Mouse (Mus musculus) cerebellum, adult 9-11 months (tissue): ENCODE results near the gene Synpo2.
A peak's percentile ranks its signal among the peaks of the same experiment; 100 is the strongest.

Source experiments
- DNase-seq: peaks from one replicate; pipeline ENCODE4 v3.0.0; 2022

Gene Synpo2

GRCm38 (mm10) chr3:123201798-123202197, 34.2 kb downstream of the Synpo2 start:
- no peak for DNase-seq

DNA sequence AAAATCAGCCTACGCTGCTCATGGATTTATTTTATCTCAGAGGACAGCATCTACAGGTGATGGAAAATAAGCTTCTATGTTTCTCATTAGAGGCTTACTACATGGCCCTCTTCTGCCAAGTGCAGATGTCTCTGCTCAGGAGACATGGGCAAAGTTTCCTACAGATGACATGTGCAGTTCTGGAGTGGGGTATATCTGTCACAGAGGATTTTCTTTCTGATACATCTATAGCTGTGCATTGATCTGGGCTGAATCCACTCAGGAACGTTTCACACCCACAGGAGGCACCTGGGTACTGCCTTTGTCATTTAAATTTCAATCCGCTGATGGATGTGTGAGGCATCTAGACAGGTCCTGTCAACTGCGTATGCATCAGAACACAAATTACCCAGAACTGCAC, 42.2 kb downstream of the Synpo2 start:
- no peak for DNase-seq

DNA sequence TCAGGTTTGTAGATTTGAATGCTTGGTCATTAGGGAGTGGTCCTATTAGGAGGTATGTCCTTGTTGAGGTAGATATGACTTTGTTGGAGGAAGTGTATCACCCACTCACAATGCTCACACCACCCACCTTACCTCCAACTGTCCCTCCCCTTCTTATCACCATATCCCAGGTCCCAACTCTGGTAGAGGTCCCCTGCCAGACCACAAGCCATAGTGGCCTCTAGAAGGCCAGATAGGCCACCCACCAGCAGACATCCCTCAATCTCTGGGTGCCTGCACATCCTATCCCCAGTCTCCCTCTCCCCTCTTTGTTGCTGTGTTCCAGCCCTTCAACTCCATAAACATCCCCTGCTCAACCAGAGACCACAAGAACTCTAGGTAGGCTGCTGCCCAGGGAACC, 44.3 kb downstream of the Synpo2 start:
- no peak for DNase-seq

DNA sequence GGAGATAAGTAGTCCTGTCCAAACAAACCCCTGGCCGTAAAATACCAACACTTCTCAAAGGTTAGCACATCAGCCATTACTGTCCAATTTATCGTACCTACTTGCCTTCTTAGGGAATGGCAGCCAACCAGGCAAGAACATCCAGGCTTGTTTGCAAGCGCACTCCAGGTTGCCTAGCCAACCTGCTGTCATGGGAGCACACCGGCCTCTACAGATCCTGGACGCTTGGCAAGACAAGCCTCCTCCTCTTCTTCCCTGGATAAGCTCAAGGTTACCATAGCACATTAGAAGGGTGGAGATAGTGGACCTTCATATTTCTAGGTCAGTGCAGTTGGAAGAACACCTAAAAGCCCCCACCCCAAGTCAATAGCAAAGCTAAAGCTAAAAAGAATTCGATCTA, 45.6 kb downstream of the Synpo2 start:
- DNase-seq, result no peak

DNA sequence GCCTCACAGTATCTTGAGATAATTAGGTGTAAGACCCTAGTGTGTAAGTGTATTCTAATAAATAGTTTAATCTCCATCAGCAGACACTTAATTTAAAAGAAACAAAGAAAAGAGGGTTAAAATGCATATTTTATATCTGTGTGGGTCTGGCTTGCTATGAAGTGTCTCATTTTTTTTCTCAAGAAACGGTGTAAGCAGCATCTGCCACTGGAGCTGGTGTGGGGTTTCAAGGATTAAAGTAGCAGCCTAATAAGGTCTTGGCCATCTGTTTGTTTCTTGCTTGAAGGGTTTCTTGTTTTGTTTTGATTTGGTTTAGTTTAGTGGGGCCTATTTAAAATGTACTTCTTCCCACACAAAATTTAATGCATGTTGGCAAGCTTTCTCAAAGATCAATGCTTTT, 46.1 kb downstream of the Synpo2 start:
- DNase-seq, result no peak

GRCm38 (mm10) chr3:123188616-123189230, 47.2 kb downstream of the Synpo2 start:
- no peak for DNase-seq

- no peak for DNase-seq
These were observed 48.4 kb downstream of the Synpo2 start for GRCm38 (mm10) chr3:123187370-123188124.

GRCm38 (mm10) chr3:123185238-123185925, 50.6 kb downstream of the Synpo2 start:
- DNase-seq, result no peak

- DNase-seq, result no peak
These were observed 51.7 kb downstream of the Synpo2 start for GRCm38 (mm10) chr3:123184281-123184680.

- DNase-seq, result no peak
These were observed 56.4 kb downstream of the Synpo2 start for GRCm38 (mm10) chr3:123179508-123179907.

DNA sequence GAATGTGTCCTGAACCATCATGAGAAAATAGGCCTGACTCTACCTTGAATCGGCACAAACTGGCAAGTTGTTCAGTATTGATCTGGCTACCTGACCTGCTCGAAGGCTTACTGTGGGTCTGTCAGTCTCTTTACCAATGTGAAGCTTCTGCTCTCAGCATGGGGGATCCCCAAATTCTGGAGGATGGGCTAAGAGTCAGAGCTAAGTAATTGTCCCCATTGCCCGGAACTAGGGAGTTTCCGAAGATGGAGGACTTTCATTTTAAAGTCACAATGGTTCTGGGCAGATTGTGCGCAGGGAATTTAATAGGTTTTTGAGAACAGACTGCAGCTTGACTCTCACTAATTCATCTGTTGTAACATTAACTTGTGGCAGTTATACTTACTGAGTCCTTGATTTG, 56.9 kb downstream of the Synpo2 start:
- DNase-seq, result no peak

DNA sequence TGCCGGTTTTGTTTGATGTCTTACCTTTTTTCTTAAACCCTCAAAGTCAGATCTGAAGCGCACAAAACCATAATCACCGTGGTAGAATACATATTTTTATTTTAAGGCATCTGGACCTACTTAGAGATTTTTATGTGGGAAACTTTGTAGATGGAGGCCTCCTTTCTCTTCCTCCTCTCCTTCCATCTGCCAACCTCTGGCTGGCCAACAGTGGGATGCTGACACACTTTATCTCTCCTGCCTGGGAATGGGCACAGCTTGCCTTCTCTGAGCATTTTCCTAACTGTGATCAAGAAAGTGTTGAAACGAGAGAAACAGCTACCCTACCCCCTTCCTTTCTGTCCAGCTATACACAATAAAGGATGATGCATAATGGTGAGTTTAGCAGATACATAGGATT, 57.5 kb downstream of the Synpo2 start:
- DNase-seq, result no peak

DNA sequence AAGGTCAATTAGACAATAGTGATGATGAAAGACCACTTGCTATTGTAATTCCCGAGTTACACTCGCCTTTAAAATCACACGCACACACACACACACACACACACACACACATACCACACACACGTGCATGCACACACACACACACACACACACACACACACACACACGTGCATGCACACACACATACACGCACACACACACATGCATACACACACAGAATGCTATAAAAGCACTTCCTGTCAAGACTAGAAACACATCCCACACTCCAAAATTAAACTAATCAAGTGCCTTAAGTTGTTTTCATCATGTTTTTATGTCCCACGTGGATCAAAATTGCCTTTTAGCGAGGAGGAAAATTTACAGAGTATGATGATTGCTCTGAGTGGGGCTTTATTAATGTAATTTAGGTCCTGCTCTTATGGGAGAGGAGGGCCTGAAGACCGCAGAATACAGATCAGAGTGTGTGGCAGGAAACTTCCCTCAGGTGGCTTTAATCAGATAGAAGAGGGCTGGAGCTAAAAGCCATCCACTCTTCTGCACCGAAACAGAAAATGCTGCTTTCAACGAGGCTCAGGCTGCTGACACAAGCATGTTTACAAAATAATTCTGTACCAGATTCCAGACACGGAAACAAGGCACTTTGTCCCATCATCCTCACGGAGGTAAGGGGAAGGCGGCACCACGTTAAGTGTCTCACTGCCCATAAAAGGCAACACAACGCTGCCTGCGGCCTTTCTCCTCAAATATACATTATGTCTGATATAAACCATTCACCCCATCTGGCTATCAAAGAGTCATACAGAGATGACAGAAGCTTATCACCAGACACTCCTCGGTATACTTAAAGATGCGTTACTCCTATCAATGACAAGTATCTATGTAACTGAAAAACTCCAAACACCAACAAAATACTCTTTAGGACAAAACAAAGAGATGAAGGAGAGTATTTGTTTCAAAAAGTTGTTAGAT, 59.3 kb downstream of the Synpo2 start:
- no peak for DNase-seq

- DNase-seq, result no peak
These were observed 60.8 kb downstream of the Synpo2 start for GRCm38 (mm10) chr3:123175142-123175541.

DNA sequence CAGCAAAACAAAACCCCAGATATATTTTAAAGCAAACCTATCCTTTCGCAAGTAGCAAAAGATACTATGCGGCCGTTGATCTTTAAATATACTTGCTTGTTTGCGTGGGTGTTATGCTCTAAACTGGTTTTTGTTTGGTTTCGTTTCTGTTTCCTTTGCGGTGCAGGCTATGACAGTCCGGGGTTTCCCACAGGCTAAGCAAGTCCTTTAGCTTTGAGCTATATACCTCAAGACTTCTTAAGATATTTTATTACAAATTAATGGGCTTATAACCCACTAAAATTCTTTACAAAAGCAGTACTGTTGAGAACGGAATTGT, 61.6 kb downstream of the Synpo2 start:
- DNase-seq, result no peak

DNA sequence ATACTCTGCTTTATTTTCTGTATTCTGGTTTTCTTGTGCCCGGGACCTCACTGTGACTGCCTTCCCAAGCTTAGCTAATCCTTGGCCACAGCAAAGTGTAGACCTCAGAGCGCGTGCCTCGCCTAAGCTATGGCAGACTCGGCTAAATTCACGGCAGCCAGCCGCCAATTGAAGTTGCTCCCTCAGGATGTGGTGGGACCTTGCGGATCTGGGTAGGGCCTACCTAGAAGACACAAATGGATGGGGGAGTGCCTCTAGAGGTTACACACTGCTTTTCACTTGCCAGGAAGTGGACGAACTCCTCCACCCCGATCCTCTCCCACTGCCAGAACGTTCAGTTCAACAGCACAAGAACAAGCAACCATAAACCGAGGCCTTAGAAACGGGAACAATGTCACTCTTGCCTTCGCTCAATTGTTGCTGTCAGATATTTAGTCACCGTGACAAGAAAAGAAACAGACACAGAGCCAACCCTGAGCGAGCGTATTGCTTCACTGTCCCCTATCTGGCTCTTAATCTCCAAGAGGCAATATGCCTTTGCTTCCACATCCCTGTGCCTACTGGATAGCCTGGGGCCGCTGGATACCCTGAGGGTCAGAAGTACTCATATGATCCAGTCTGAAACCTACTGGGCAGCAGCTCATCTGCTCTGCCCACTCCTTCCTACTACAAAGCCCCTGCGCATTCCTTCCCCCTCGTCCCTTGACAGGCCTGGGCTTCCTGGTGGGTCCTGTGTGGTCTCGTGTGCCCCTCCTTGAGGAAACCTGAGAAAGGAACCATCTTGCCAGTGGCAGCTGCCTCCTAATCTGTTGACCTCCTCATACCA, 62.2 kb downstream of the Synpo2 start:
- DNase-seq, result no peak

DNA sequence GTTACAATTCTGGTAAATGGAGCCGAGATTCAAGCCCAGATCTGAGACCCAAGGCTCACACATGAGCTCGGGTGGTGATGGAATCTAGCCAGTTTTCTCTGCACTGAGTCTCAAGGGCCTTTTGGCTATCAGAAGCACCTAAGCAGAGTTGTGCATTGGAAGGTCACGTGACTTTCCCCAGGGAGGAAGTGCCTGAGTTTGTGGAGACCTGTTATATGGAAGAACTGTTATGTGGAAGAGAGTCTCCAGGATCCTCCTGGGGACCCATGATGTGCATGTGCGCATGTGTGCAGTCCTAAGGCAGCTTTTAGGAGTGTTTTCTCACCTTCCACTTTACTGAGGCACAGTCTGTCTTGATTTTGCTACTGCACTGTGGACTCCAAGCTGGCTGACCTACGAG, 63.8 kb downstream of the Synpo2 start:
- no peak for DNase-seq

DNA sequence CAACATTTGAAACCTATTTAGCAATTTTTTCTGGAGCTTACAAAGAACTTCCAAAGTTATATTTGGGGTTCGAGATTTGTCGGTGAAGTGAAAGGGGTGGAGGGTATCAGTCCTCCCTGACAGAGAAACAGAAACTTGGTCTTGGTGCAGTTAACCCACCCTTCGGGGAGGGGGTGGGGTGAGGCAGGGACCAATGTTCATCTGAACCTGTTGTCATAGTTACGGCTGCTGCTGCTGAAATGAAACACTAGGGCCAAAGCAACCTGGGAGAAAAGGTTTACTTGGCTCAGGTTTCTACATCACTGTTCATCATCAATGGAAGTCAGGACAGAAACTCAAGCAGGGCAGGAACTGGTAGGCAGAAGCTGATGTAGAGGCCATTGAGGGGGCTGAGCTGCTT, 66.6 kb downstream of the Synpo2 start:
- no peak for DNase-seq

DNA sequence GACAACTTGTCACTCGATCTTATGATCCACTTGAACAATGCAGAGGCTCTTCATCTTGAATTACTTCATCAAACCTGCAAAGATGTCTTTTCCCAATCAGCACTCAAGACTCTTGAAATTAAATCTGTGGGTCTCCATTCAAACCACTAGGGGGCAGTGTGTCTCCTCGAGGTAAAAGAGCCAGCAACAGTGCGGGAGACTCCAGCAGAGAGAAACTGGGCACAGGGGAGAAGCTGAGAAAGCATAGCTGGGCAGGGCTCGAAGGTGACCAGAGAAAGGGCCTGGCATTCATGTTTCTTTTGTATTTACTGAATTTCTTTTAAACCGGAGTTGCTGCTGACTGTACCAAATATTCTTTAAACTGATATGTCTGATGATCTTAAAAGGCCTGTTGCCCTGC, 67.1 kb downstream of the Synpo2 start:
- DNase-seq, result peak; percentile 27

GRCm38 (mm10) chr3:123166450-123166849, 69.5 kb downstream of the Synpo2 start:
- no peak for DNase-seq

- no peak for DNase-seq
These were observed 71.8 kb downstream of the Synpo2 start for GRCm38 (mm10) chr3:123164183-123164582.

DNA sequence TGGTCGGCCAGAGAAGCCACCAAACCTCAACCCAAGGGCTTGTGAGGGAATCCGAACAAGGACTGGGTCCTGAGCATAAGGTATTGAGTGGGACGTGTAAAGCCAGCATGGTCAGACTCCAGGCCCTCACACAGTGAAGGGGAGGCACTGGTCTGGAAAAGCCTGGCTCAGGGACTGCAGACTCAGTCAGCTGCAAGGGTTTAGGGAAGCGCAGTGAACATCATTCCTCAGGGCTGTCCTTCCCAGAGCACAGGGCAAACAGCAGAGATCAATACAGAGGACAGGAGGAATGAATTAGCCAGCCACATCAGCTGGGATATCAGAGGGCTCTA, 72.8 kb downstream of the Synpo2 start:
- no peak for DNase-seq
